Mouse (Mus musculus): ENCODE measurements around the gene Vstm5.
A peak's percentile ranks its signal among the peaks of the same experiment; 100 is the strongest.
"Not testable (repeated sequence)": the region's sequence is repeated elsewhere in the genome, so short reads cannot be mapped to it uniquely, and the experiment has no call there.

Gene Vstm5

GRCm38 (mm10) chr9:15239042-15239925, at the start of gene Vstm5:
Vstm5 (plus strand) TSS chr9:15239045.
- peak; percentile 38 for DNase-seq

GRCm38 (mm10) chr9:15194806-15195205, 44.0 kb upstream of the Vstm5 start:
- not testable (repeated sequence) for DNase-seq

GRCm38 (mm10) chr9:15206631-15207030, 32.2 kb upstream of the Vstm5 start:
- DNase-seq, result no peak

- no peak for DNase-seq
Measured at GRCm38 (mm10) chr9:15209320-15209719, 29.5 kb upstream of the Vstm5 start.

- no peak for DNase-seq
Measured at GRCm38 (mm10) chr9:15211876-15212275, 27.0 kb upstream of the Vstm5 start.

- DNase-seq, result no peak
Measured at GRCm38 (mm10) chr9:15213695-15214094, 25.1 kb upstream of the Vstm5 start.

GRCm38 (mm10) chr9:15224912-15225311, 13.9 kb upstream of the Vstm5 start:
- DNase-seq, result no peak

GRCm38 (mm10) chr9:15232445-15232844, 6.4 kb upstream of the Vstm5 start:
- no peak for DNase-seq

GRCm38 (mm10) chr9:15233604-15234003, 5.2 kb upstream of the Vstm5 start:
- no peak for DNase-seq

GRCm38 (mm10) chr9:15235986-15236385, 2.9 kb upstream of the Vstm5 start:
- no peak for DNase-seq

GRCm38 (mm10) chr9:15237516-15238296, 1.1 kb upstream of the Vstm5 start:
- DNase-seq, result no peak

GRCm38 (mm10) chr9:15238297-15238990, 401 bp upstream of the Vstm5 start:
- DNase-seq, result no peak

GRCm38 (mm10) chr9:15240006-15240405, 1.2 kb downstream of the Vstm5 start:
- DNase-seq, result no peak

GRCm38 (mm10) chr9:15240863-15241595, 2.2 kb downstream of the Vstm5 start:
- no peak for DNase-seq

- peak; percentile 29 for DNase-seq
Measured at GRCm38 (mm10) chr9:15241596-15241939, 2.7 kb downstream of the Vstm5 start.

- no peak for DNase-seq
Measured at GRCm38 (mm10) chr9:15242130-15242529, 3.3 kb downstream of the Vstm5 start.

GRCm38 (mm10) chr9:15245319-15246075, 6.7 kb downstream of the Vstm5 start:
- DNase-seq, result no peak

- DNase-seq, result no peak
Measured at GRCm38 (mm10) chr9:15250376-15250775, 11.5 kb downstream of the Vstm5 start.

GRCm38 (mm10) chr9:15252196-15252595, 13.4 kb downstream of the Vstm5 start:
- no peak for DNase-seq

- no peak for DNase-seq
Measured at GRCm38 (mm10) chr9:15254501-15254900, 15.7 kb downstream of the Vstm5 start.

- no peak for DNase-seq
Measured at GRCm38 (mm10) chr9:15256214-15256613, 17.4 kb downstream of the Vstm5 start.

- DNase-seq, result no peak
Measured at GRCm38 (mm10) chr9:15261980-15262379, 23.1 kb downstream of the Vstm5 start.
